Mouse (Mus musculus) stomach, embryonic 14.5 days (tissue): ENCODE results near the gene Ptn. TPM values are rescaled to one million over a fixed set of nuclear protein-coding genes. Genes with fewer than 3 reads are reported as not detected.

Source experiments
- ATAC-seq: fragments of 200-750 bp; cut with Nextera tagmentation; 2 replicates; pipeline ENCODE4 v1.8.0; 2017; ENCODE audit warnings: low read depth, moderate TSS enrichment; ENCODE audit not compliant: insufficient number of reproducible peaks, insufficient read depth, low FRiP score
- H3K27ac ChIP-seq: fragments of 300-500 bp; sonication (generic); 2 replicates; pipeline ENCODE4 v1.5.1; 2014; ENCODE audit warnings: mild to moderate bottlenecking, low read length, moderate library complexity, mixed read lengths
- H3K27me3 ChIP-seq: fragments of 300-500 bp; sonication (generic); 2 replicates; pipeline ENCODE4 v1.6.1; 2014; ENCODE audit warnings: low read length, control low read depth, mixed read lengths; ENCODE audit not compliant: control insufficient read depth, insufficient read depth
- H3K36me3 ChIP-seq: fragments of 300-500 bp; sonication (generic); 2 replicates; pipeline ENCODE4 v1.6.1; 2014; ENCODE audit warnings: mild to moderate bottlenecking, control low read depth, low read length, moderate library complexity, mixed read lengths; ENCODE audit not compliant: control insufficient read depth, insufficient read depth
- H3K4me1 ChIP-seq: fragments of 300-500 bp; sonication (generic); 2 replicates; pipeline ENCODE4 v1.6.1; 2014; ENCODE audit warnings: low read length, control low read depth, mixed read lengths; ENCODE audit not compliant: control insufficient read depth, insufficient read depth
- H3K4me2 ChIP-seq: fragments of 300-500 bp; sonication (generic); replicated peaks from 2 replicates; pipeline ENCODE4 v1.6.1; 2014; ENCODE audit warnings: low read depth, low read length, control low read depth
- H3K4me3 ChIP-seq: fragments of 300-500 bp; sonication (generic); 2 replicates; pipeline ENCODE4 v1.5.1; 2014; ENCODE audit warnings: low read depth, low read length, control low read depth
- H3K9ac ChIP-seq: fragments of 300-500 bp; sonication (generic); replicated peaks from 2 replicates; pipeline ENCODE4 v1.6.1; 2014; ENCODE audit warnings: low read depth, mild to moderate bottlenecking, control low read depth, low read length, moderate library complexity, mixed read lengths
- H3K9me3 ChIP-seq: fragments of 300-500 bp; sonication (generic); 2 replicates; pipeline ENCODE4 v1.6.1; 2016; ENCODE audit warnings: low read depth, low read length, control low read depth; ENCODE audit not compliant: control insufficient read depth
- WGBS: fragments of 180-500 bp; shearing (Covaris S2); extraction: QIAGEN DNeasy Blood & Tissue Kit; methylation state at CpG from one replicate; pipeline ENCODE4 v1.1.7; 2014; 5-methylcytosine and 5-hydroxymethylcytosine counted together
- polyA plus RNA-seq: library from polyadenylated mRNA; unstranded; fragments of >200 nt; fragmentation: Nextera tagmentation; extraction: Ambion mirVana; gene quantifications from 2 replicates; pipeline ENCODE4 v1.2.1, GENCODE M21; 2014

Gene Ptn
- polyA plus RNA-seq, 1 experiment from 2014 or later, result 432 TPM

DNA sequence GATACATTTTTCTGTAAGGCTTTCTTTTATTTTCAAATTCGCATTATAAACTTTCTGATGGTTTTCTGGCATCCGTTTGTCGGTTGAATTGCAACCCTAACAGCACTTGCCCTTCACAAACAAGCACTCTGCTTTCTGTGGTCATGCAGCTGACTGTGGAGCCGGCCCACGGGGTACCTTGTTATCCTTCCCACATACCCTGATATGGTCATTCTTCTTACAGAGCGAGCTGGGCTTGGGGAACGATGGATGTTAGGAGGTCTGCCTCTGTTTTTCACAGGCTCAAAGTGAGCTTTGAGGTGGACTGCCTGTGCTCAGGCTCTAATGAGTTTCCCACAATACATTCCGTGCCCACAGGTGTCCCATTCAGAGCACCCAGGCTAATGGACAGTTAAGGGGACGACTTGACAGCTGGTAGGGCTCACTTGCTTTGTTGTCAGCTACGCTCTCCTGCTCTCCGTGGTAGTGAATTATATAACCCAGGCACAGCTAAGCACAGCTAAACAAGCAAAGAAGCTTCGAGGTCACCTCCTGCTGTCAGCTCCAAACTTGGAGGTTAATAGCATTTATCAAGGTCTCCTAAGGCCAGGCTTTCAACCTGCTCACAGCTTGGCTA lies 21.3 kb downstream of the Ptn start:
- Histone ChIP-seq H3K4me1 (peaks cover 13% of the 10 kb centered on the region; the same call in 1 of the 2 replicates), H3K9me3 (no peaks in the 10 kb centered on the region), H3K27me3 (no peaks in the 10 kb centered on the region), H3K4me2 (no peak overlapping the region), H3K4me3 (no peak overlapping the region), H3K36me3 (no peaks in the 10 kb centered on the region; the same call in 1 of the 2 replicates), H3K27ac (peak overlapping the region; percentile 13; the same call in 1 of the 2 replicates), H3K9ac (no peak overlapping the region)
- 34% methylated on average over 12 of the region's 12 CpGs for WGBS
- no peak for ATAC-seq

GRCm38 (mm10) chr6:36784682-36785208 lies 25.3 kb downstream of the Ptn start:
- peak; percentile 83; the same call in 1 of the 2 replicates for ATAC-seq
- H3K36me3 ChIP-seq, result peaks cover 9% of the 10 kb centered on the region
- peak overlapping the region; percentile 46 for H3K27ac ChIP-seq
- H3K9ac ChIP-seq, result no peak overlapping the region
- H3K27me3 ChIP-seq, result no peaks in the 10 kb centered on the region
- WGBS, result 29% methylated on average over 3 of the region's 3 CpGs
- no peak overlapping the region for H3K4me2 ChIP-seq
- no peaks in the 10 kb centered on the region for H3K9me3 ChIP-seq
- H3K4me1 ChIP-seq, result peaks cover 13% of the 10 kb centered on the region; the same call in 1 of the 2 replicates
- H3K4me3 ChIP-seq, result no peak overlapping the region

DNA sequence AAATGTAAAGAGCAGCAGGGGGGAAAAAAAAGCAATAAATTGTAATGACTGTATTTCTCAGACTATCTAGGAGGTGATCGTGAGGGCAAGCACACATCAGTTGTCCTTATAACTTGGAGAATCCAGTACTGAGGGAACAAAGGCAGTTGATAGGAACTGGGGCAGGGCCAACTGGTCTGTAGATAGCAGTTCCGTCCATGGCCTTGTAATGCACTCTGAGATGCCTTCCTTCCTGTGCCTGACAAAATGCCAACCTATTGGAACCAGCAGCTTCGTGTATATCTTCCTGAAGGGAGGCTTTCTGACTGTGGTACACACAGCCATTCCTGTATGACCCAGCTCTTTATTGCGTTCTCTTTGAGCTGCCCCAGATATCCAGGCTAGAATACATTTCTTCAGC lies 27.5 kb downstream of the Ptn start:
- H3K4me2 ChIP-seq, result no peak overlapping the region
- H3K27ac ChIP-seq, result no peak overlapping the region
- H3K9ac ChIP-seq, result no peak overlapping the region
- 80% methylated on average over 4 of the region's 4 CpGs for WGBS
- H3K4me3 ChIP-seq, result no peak overlapping the region
- H3K36me3 ChIP-seq, result peaks cover 10% of the 10 kb centered on the region
- ATAC-seq, result no peak
- H3K4me1 ChIP-seq, result peaks cover 3% of the 10 kb centered on the region; the same call in 1 of the 2 replicates
- no peaks in the 10 kb centered on the region for H3K9me3 ChIP-seq
- no peaks in the 10 kb centered on the region for H3K27me3 ChIP-seq

DNA sequence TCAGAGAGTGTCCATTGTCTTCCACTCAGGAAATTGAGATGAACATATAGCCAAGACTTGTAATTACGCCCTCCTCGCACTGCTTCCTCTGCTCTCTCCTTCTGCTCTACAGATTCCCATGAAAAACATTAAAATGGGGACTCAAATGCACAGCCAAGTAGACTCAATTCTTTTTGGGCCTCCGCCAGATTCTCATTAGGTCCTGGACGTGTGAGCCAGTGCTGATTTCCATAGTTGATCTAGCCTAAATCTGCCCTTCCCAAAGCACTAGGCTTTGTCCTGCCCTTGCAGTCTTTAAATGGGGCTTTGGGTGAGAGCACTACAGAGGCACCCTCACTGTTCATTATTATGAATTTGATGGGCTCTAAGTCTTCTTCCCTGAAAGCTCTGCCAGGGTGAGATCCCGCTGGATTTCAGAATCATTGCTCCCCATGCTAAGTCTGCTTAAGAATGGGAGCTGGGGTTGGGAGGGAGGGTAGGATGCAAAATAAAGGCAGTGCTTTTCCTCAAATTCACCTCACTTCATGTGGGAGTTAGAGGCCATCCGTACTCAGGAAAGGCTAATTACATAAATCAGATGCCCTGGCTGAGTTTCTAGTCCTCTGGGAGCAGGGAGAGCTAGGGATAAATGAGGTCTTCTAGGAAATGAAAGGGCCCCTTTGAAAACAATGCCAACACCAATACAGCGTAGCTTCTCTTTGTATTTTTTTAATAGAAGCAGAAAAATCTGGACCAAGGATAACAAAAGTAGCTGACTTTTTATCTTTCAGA lies 32.3 kb downstream of the Ptn start:
- no peaks in the 10 kb centered on the region for H3K27me3 ChIP-seq
- H3K4me2 ChIP-seq, result no peak overlapping the region
- ATAC-seq, result no peak; the same call in 1 of the 2 replicates
- H3K4me3 ChIP-seq, result no peak overlapping the region
- H3K9me3 ChIP-seq, result no peaks in the 10 kb centered on the region
- WGBS, result 65% methylated on average over 7 of the region's 7 CpGs
- no peak overlapping the region for H3K9ac ChIP-seq
- peaks cover 10% of the 10 kb centered on the region for H3K36me3 ChIP-seq
- peaks cover 10% of the 10 kb centered on the region; the same call in 1 of the 2 replicates for H3K4me1 ChIP-seq
- H3K27ac ChIP-seq, result no peak overlapping the region; the same call in 1 of the 2 replicates

DNA sequence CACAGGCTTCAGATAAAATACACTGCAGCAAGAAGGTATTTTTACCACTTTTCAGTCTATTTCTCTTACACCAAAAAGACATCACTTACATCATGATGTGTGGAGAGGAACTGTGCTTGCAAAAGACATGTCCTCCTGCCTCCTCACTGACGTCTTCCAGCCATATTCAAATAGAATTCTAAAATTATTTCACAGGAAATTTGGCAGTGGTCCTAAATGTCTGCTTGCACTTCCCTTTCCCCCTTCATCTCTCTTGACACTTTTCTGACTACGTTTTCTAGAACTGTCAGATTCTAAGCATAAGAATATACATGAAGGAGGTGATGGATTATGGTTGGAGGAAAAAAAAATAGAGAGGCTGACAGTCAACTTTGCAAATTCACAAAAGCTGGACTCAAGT lies 33.0 kb downstream of the Ptn start:
- ATAC-seq, result no peak; the same call in 1 of the 2 replicates
- WGBS, result 21% methylated on average over 2 of the region's 2 CpGs

GRCm38 (mm10) chr6:36775647-36776360 lies 34.2 kb downstream of the Ptn start:
- H3K36me3 ChIP-seq, result peaks cover 14% of the 10 kb centered on the region
- H3K27me3 ChIP-seq, result no peaks in the 10 kb centered on the region
- H3K4me2 ChIP-seq, result no peak overlapping the region
- no peak overlapping the region for H3K27ac ChIP-seq
- H3K9me3 ChIP-seq, result no peaks in the 10 kb centered on the region
- ATAC-seq, result no peak
- no peak overlapping the region for H3K4me3 ChIP-seq
- no peak overlapping the region for H3K9ac ChIP-seq
- peaks cover 10% of the 10 kb centered on the region; the same call in 1 of the 2 replicates for H3K4me1 ChIP-seq
- 64% methylated on average over 10 of the region's 10 CpGs for WGBS

More for the DNA sequence above, 33.0 kb downstream of the Ptn start:
- Histone ChIP-seq H3K4me1 (peaks cover 10% of the 10 kb centered on the region; the same call in 1 of the 2 replicates), H3K27me3 (no peaks in the 10 kb centered on the region), H3K36me3 (peaks cover 12% of the 10 kb centered on the region), H3K27ac (no peak overlapping the region), H3K9ac (no peak overlapping the region), H3K4me3 (no peak overlapping the region), H3K4me2 (no peak overlapping the region), H3K9me3 (no peaks in the 10 kb centered on the region)

DNA sequence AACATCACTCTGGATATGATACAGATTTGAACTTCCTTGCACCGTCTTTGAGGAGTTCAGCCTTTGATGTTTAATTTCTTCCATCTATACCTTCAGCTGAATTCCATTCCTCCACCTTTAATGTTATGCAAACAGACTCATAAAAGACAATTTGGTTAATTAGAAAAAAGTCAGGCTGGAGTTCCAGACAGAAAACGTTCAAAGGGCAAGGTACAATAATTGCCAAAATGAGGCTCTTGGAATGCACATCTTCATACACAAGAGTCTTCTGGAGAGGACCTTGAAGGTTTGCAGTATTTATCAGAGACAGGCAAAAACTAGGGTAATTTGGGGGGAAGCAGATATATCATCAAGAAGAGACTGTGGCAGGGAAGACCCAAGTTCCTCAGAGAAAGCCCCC lies 37.5 kb downstream of the Ptn start:
- Histone ChIP-seq H3K27ac (no peak overlapping the region), H3K9me3 (no peaks in the 10 kb centered on the region), H3K4me2 (no peak overlapping the region), H3K27me3 (no peaks in the 10 kb centered on the region), H3K9ac (no peak overlapping the region), H3K36me3 (peaks cover 5% of the 10 kb centered on the region), H3K4me1 (peaks cover 8% of the 10 kb centered on the region; the same call in 1 of the 2 replicates), H3K4me3 (no peak overlapping the region)
- 69% methylated on average over 2 of the region's 2 CpGs for WGBS
- ATAC-seq, result no peak

DNA sequence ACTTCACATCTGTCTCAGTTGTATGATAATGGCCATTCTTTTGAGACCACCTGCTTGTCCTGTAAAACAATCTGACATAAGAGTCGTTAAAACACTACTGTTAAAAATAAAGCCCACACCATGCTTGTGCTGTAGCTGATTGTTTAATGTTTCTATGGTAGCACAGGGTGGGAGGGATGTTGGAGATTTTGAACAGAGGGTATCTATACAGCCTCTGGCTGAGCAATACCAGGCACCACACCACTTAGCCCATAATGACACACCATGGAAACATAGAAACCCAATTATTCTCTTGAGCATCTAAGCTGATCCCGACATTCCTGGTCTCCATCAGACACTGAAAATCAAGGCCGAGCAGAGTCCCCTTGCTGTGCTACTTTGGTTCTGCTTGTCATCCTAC lies 41.0 kb downstream of the Ptn start:
- ATAC-seq, result no peak
- Histone ChIP-seq H3K36me3 (peaks cover 8% of the 10 kb centered on the region), H3K4me2 (no peak overlapping the region)

More for the DNA sequence above, 41.0 kb downstream of the Ptn start:
- H3K27me3 ChIP-seq, result no peaks in the 10 kb centered on the region
- no peak overlapping the region for H3K27ac ChIP-seq
- H3K9me3 ChIP-seq, result no peaks in the 10 kb centered on the region
- H3K4me1 ChIP-seq, result no peaks in the 10 kb centered on the region
- WGBS, result 73% methylated on average over 3 of the region's 3 CpGs
- no peak overlapping the region for H3K4me3 ChIP-seq
- H3K9ac ChIP-seq, result no peak overlapping the region
